Mouse (Mus musculus): ENCODE data around the gene Ephb2.

GRCm38 (mm10) chr4:136679221-136679620 lies 156.6 kb downstream of the Ephb2 start:
- TF ChIP-seq GATA1 (IDR thresholded peaks at IDR 0.05; ENCODE audit: borderline replicate concordance, low read length) (no peak), FLI1 (IDR thresholded peaks at IDR 0.05; ENCODE audit: low read length) (no peak)
